16 mouse cellular contexts compared by ENCODE assay signal in genomic region chr4:84070089-84070488, GRCm38 (mm10).
DNase-seq lines count a peak whose midpoint lies in the region; ATAC-seq and TF ChIP-seq lines count a peak whose summit lies in the region.
"Had no signal": no experiment of that assay in that cellular context is flagged by ENCODE, and none has a peak within 500 bp of the region (broad histone marks: within the 10 kb centered on the region; RNA-seq: fewer than 3 reads in every experiment).

No protein-coding gene starts in this region.

- no peak overlapping the region for H3K4me3 ChIP-seq in kidney, embryonic 14.5 days (ENCODE audit: low read length)
- peak overlapping the region; percentile 64 for H3K4me3 ChIP-seq in E14TG2a.4 (replicated peaks; ENCODE audit: low read length)
- H3K4me3 ChIP-seq in limb, embryonic 11.5 days (ENCODE audit: low read depth, low read length) = no peak overlapping the region
- H3K4me3 ChIP-seq in forebrain, embryonic 11.5 days (ENCODE audit: low read depth, low read length) = no peak overlapping the region
- H3K4me3 ChIP-seq: heart, embryonic 10.5 days; liver, embryonic 13.5 days had no signal

- WGBS in kidney, embryonic 14.5 days = 43% methylated on average over 4 of the region's 4 CpGs
- 42% methylated on average over 4 of the region's 4 CpGs for WGBS in limb, embryonic 11.5 days
- WGBS in forebrain, embryonic 11.5 days = 79% methylated on average over 4 of the region's 4 CpGs

- peak overlapping the region; percentile 7; the same call in 1 of the 2 replicates for H3K9ac ChIP-seq in kidney, embryonic 14.5 days (ENCODE audit: low read depth, low read length)
- no peak overlapping the region for H3K9ac ChIP-seq in limb, embryonic 11.5 days (ENCODE audit: low read length)
- no peak overlapping the region for H3K9ac ChIP-seq in forebrain, embryonic 11.5 days (ENCODE audit: low read length)
- H3K9ac ChIP-seq: liver, embryonic 13.5 days had no signal

- ATAC-seq in kidney, embryonic 14.5 days (ENCODE audit: low FRiP score, low TSS enrichment) = no peak
- ATAC-seq in limb, embryonic 11.5 days (ENCODE audit: insufficient number of reproducible peaks, low FRiP score, low TSS enrichment, low read depth) = no peak
- no peak for ATAC-seq in forebrain, embryonic 11.5 days (replicated peaks; ENCODE audit: low FRiP score)
- no peak for ATAC-seq in megakaryocyte-erythroid progenitor cell, adult 5-6 weeks (replicated peaks; ENCODE audit: low FRiP score, low TSS enrichment, poor library complexity, severe bottlenecking)

- TF ChIP-seq CTCF in E14TG2a.4 (conservative IDR thresholded peaks at IDR 0.05; ENCODE audit: low read length) = no peak

- H3K36me3 ChIP-seq in kidney, embryonic 14.5 days (ENCODE audit: control insufficient read depth, insufficient read depth, low read length) = no peaks in the 10 kb centered on the region
- no peaks in the 10 kb centered on the region for H3K36me3 ChIP-seq in E14TG2a.4 (ENCODE audit: insufficient read depth, low read length)
- H3K36me3 ChIP-seq in limb, embryonic 11.5 days (ENCODE audit: control insufficient read depth, insufficient read depth, low read length) = no peaks in the 10 kb centered on the region
- no peaks in the 10 kb centered on the region for H3K36me3 ChIP-seq in forebrain, embryonic 11.5 days (ENCODE audit: control insufficient read depth, insufficient read depth, low read length)
- H3K36me3 ChIP-seq: G1E; heart, embryonic 10.5 days; liver, embryonic 13.5 days had no signal

- no peaks in the 10 kb centered on the region for H3K27me3 ChIP-seq in kidney, embryonic 14.5 days (ENCODE audit: control insufficient read depth, insufficient read depth, low read length)
- H3K27me3 ChIP-seq in E14TG2a.4 (ENCODE audit: insufficient read depth, low read length) = peaks cover 8% of the 10 kb centered on the region; the same call in 1 of the 2 replicates
- H3K27me3 ChIP-seq in limb, embryonic 11.5 days (ENCODE audit: control insufficient read depth, insufficient read depth, low read length) = no peaks in the 10 kb centered on the region
- H3K27me3 ChIP-seq in forebrain, embryonic 11.5 days (ENCODE audit: control insufficient read depth, insufficient read depth, low read length) = no peaks in the 10 kb centered on the region
- H3K27me3 ChIP-seq: liver, embryonic 13.5 days had no signal

- H3K4me2 ChIP-seq in kidney, embryonic 14.5 days (replicated peaks; ENCODE audit: low read depth, low read length) = no peak overlapping the region
- H3K4me2 ChIP-seq in limb, embryonic 11.5 days (ENCODE audit: low read depth, severe bottlenecking) = no peak overlapping the region
- H3K4me2 ChIP-seq in forebrain, embryonic 11.5 days (ENCODE audit: low read depth, low read length, severe bottlenecking) = no peak overlapping the region
- H3K4me2 ChIP-seq: liver, embryonic 13.5 days had no signal

- no peak for DNase-seq in kidney, adult 9 months
- peak; percentile 11 for DNase-seq in ZHBTc4 (ENCODE audit: low read depth, low spot score)
- no peak for DNase-seq in limb, embryonic 11.5 days (ENCODE audit: low spot score)
- no peak for DNase-seq in forebrain, embryonic 11.5 days (ENCODE audit: low spot score)
- DNase-seq: cerebellum, postnatal 25 days; gastrocnemius, postnatal 25 days; layer of hippocampus, adult 9-11 months; liver, embryonic 13.5 days; midbrain, embryonic 14.5 days; right cerebral cortex, postnatal 14 days; thymus, postnatal 36 days had no signal

- no peaks in the 10 kb centered on the region for H3K9me3 ChIP-seq in kidney, embryonic 14.5 days (ENCODE audit: control insufficient read depth, low read length)
- no peaks in the 10 kb centered on the region for H3K9me3 ChIP-seq in E14TG2a.4 (ENCODE audit: low read length)
- no peaks in the 10 kb centered on the region for H3K9me3 ChIP-seq in limb, embryonic 11.5 days (ENCODE audit: control insufficient read depth, low read length)
- H3K9me3 ChIP-seq in forebrain, embryonic 11.5 days (ENCODE audit: control insufficient read depth, low read length) = no peaks in the 10 kb centered on the region
- H3K9me3 ChIP-seq: heart, embryonic 10.5 days; liver, embryonic 13.5 days had no signal

- peaks cover 15% of the 10 kb centered on the region for H3K4me1 ChIP-seq in kidney, embryonic 14.5 days (ENCODE audit: control insufficient read depth, insufficient read depth, low read length)
- peaks cover 18% of the 10 kb centered on the region; the same call in 1 of the 2 replicates for H3K4me1 ChIP-seq in E14TG2a.4 (replicated peaks; ENCODE audit: low read depth, low read length)
- H3K4me1 ChIP-seq in limb, embryonic 11.5 days (ENCODE audit: control insufficient read depth, insufficient read depth, low read length) = peaks cover 25% of the 10 kb centered on the region
- H3K4me1 ChIP-seq in forebrain, embryonic 11.5 days (replicated peaks; ENCODE audit: control insufficient read depth, insufficient read depth, low read length) = no peaks in the 10 kb centered on the region
- H3K4me1 ChIP-seq: liver, embryonic 13.5 days had no signal

- peak overlapping the region; percentile 71; the same call in 1 of the 2 replicates for H3K27ac ChIP-seq in kidney, embryonic 14.5 days (ENCODE audit: low read depth, low read length)
- peak overlapping the region; percentile 51 for H3K27ac ChIP-seq in limb, embryonic 11.5 days (replicated peaks; ENCODE audit: low read depth, low read length)
- no peak overlapping the region for H3K27ac ChIP-seq in forebrain, embryonic 11.5 days (ENCODE audit: low read depth, low read length)
- H3K27ac ChIP-seq: heart, embryonic 10.5 days; liver, embryonic 13.5 days had no signal
